Mouse (Mus musculus) erythroid progenitor cell, adult 5-6 weeks (primary cell): ENCODE data around the gene Tmem132c. TPM values are rescaled to one million over a fixed set of nuclear protein-coding genes. Genes with fewer than 3 reads are reported as not detected.

Experiments used
- ATAC-seq: replicated peaks from 2 replicates; pipeline ENCODE4 v1.8.0; 2016; ENCODE audit warnings: moderate number of reproducible peaks, mild to moderate bottlenecking, moderate TSS enrichment, inconsistent platforms; ENCODE audit not compliant: poor library complexity, low FRiP score, severe bottlenecking
- total RNA-seq, 2 experiments: library from RNA; stranded (forward) in 1 of 2; stranded (reverse) in 1 of 2; fragments of 150-400 nt in 1 of 2; fragments of 186-747, 209-891 nt in 1 of 2; gene quantifications; 2 replicates each; pipeline versions ENCODE4 v1.2.3 to v1.2.4; 2015 to 2017; ENCODE audit warnings: low replicate concordance in 2 of 2

Tmem132c gene
- total RNA-seq (2015; ENCODE audit: low replicate concordance) (not detected in 2 replicates), total RNA-seq (2017; ENCODE audit: low replicate concordance) (not detected in 2 replicates)

DNA sequence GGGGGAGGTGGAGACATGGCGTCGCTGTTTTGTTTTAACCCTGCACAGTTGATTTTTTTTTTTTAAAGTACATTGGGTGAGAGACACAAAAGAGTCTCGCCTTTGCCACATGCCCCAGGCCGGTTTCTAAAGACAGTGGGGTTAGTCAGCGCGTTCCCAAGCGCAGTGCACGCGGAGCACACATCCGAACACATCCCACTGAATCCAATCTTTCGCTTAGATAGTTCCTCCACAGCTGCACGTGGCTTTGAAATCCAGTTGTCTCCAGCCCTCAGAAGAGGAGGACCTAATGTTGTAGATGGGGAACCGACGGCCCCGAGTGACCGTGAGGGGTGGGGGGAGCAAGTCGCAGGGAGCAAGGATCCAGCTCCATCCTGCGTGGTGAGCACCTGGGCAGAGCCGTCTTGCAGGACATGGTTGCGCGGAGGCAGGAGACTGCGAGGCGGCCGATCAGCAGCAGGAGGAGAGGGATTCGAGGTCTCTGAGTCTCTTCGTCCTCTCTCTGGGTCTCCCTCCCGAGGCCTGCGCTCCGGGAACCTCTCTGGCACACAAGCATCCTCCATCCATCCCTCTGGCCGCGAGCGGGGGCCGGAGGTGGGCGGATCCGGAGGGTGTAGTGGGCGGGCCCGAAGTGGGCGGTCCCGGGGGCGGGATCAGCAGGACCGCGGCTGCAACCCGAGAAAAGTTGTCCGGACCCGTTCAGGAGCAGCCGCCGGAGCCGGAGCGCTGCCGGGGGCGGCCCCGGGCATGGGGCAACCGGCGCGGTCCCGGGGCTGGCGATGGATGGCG is at the start of gene Tmem132c:
Gene Tmem132c (plus strand): TSS at position 673 of the 789 bp plus-strand sequence.
- ATAC-seq: no peak

DNA sequence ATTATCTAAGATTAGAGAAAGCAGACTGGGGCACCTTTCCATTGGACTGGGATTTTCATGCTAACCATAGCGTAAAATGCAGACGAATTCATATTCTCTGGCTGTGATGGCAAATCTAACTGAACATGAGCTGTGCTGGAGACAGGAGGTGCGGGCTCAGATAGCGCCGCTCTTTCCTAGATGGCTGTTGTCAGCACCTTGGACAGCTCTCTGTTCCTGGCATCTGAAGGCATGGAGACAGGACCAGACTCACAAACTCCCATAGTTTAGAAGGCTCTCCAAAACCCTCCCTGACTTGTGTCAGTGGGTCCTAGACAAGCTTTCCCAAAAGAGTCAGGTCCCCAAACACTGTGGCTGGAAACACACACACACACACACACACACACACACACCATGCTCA is 49.7 kb upstream of the Tmem132c start:
- no peak for ATAC-seq

GRCm38 (mm10) chr5:127198850-127199249 is 42.8 kb upstream of the Tmem132c start:
- no peak for ATAC-seq

GRCm38 (mm10) chr5:127204881-127205280 is 36.7 kb upstream of the Tmem132c start:
- ATAC-seq: no peak

- no peak for ATAC-seq
These were observed 25.2 kb upstream of the Tmem132c start for GRCm38 (mm10) chr5:127216389-127216788.

DNA sequence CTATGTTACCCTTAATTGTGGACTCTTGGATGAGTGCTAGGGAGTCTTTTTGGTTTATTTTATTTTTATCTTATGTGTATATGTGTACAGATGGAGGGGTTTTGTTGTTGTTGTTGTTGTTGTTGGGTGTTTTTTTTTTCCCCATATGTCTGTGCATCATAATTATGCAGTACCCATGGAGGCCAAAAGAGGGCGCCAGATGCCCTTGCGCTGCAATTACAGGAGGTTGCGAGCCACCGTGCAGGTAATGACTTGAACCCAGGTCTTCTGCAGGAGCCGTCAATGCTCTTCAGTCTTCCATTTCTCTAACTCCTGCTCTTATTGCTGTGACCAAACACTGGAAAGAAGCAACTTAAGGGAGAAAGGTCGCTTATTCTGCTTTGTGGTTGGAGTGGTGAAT is 23.9 kb upstream of the Tmem132c start:
- no peak for ATAC-seq

GRCm38 (mm10) chr5:127227929-127228595 is 13.5 kb upstream of the Tmem132c start:
- no peak for ATAC-seq

DNA sequence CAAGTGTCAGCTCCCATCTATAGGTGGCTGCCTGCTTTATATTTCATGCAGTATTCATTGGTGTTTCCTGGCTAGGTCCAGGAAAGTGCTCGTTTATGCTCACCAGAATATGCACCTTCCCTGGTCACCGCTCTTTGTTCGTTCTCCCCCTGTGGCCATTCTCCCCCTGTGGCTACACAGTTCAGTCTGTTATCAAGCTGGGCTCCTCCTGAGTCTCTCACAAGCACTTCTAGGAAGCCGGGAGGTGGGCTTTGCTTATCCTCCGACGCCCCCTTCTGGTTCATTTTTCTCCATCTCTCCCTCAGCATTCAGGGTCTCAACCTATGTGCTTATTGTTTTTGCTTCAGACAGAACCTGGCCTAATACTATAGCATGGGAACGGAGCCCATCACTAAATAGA is 6.9 kb upstream of the Tmem132c start:
- ATAC-seq: no peak

DNA sequence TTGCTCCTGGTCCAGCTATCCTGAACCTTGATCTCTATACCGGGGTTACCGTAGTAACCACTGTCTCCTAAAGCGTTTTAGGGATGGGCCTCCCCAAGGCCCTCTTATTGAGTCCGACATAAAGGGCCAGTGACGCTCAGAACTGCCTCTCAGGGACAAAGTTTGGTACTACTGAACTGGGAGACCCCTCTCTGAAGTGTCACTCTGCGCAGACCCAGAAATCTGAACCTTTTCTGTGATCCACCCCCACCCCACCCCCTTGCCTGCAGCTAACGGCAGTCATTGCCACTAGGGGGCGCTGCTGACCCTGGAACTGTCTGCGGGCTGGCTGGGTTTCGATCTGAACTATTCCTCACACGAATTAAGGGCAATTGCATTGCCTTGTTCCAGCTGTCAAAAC is 6.4 kb upstream of the Tmem132c start:
- ATAC-seq: no peak

GRCm38 (mm10) chr5:127239706-127240105 is 1.9 kb upstream of the Tmem132c start:
- no peak for ATAC-seq

GRCm38 (mm10) chr5:127240646-127241045 is 962 bp upstream of the Tmem132c start:
- ATAC-seq: no peak

DNA sequence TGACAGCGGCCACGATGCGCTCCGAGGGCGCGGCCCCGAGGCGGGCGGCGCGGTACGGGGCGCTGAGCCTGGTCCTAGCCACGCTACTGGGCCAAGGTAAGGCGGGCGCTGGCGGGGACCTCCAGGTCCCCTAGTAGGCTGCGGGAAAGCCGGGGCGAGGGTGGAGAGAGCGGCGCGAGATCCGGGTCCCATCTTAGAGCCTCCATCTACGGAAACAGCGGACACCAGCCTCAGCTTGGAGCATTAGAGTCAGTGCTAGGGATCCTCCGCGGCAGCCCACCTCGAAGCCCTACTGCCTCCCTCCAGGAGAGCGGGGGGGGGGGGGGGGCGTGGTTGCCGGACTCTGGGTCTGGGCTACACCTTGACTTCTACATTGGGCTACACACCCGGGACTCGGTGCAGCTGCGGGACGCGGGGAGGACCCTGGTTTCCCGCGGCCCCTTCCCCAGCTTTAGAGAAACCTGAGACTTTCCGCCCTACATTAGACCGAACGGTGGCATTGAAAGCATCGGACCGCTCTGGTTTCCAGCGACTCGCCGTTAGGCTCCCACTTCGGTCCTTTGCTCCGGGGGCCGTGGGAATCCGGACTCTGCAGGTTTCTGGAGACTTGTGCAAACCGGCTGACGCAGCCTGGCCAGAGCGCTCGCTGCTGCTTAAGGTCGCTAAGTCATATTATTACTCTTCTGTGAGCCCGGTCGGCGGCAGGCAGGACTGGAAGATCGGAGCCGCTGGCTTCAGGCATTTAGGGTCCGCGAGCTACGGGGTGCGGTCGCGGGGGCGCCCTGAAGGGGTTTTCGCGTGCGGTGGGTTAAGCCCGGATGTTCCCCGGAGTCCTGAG is 536 bp downstream of the Tmem132c start:
- ATAC-seq: no peak

DNA sequence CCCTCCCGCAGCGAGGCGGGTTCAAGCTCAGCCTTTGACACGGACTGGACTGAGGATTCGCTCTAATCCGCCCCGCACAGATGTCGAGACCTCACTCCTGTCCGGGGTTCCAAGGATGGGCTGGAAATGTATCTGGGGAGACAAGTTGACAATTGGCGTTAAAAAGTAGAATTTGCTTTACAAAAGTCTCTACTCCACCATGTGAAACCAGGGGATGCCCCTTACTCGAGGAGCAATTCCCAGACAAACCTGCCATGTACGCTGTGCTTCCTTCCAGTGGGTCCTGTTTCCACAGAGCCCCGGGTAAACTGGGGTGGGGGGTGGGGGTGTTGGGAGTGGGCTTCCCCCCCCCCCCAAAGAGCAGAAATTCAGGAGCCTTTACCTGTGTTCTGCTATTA is 1.2 kb downstream of the Tmem132c start:
- ATAC-seq: no peak

GRCm38 (mm10) chr5:127243209-127243608 is 1.6 kb downstream of the Tmem132c start:
- ATAC-seq: no peak

DNA sequence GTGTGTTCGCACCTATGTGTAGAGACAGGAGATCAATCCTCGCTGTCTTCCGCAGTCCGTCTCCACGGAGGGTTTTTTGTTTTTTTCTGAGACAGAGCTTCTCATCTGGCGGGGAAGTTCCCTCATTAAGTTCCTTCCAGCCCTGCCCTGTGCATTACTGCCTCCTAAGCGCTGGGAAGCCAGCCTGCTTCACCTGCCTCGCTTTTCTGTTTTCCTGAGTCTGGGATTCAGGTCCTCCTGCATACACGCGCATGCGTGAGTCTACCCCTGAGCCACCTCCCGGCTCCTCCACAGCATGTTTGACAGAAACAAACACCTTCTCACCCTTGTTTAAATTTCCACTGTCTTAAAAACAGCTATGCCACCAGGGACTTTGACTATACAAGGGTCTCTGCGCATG is 2.0 kb downstream of the Tmem132c start:
- no peak for ATAC-seq

DNA sequence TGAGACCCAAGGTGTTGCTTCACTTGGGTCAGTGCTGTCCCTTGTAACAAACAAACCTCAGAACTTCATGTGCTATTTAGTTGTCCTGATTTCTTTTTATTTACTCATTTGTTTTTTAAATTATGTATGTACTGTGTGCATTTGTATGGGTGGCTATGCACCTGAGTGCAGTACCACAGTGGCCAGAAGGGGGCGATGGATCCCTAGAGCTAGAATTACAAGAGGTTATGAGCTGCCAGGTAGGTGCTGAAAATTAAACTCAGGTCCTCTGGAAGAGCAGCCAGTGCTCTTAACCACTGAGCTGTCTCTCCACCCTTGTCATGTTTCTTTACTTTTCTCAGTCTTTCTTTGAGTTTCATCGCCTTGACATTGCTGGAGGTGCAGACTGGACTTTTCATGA is 11.7 kb downstream of the Tmem132c start:
- no peak for ATAC-seq

DNA sequence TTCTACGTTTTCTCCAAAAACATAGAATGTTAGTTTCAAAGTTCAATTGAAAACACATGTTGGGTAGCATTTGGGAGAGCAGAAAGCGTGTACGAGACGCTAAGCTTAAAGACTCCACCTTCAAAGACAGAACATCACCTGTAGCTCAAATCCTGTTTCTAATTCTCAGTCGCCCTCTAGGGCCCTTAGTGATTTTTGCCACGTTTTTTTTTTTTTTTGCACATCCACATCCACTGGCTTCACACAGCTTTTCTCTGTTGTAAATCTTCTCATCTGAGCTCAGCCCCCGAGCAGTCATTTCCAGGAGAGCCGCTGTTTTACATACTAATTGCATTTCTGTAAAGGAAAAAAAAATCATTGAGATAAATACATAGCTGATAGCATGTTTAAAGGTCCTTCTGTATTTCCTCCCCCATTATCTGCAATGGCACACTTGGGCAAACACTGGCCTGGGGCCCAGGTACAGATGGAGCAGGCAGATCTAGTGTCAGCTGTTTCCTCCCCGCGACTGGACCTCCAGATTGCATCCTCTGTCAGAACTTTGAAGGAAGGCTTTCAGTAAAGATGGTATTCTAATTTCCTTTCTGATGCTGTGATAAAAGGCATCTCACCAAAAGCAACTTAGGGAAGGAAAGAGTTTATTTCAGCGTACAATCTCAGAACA is 15.5 kb downstream of the Tmem132c start:
- no peak for ATAC-seq

DNA sequence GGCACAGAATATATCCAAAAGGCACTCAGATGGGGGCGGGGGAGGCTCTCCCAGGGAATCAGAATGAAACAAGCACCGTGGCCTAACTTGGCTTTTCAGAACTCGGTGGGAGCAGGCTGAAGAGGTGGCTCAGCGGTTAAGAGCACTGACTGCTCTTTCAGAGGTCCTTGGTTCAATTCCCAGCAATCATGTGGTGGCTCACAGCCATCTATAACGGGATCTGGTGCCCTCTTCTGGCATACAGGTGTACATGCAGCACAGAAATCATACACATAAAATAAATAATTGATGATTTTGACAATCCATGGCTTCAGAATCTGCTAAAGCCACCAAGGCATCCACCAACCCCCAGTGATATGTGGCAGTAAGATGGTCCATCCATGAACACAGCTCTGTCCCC is 20.5 kb downstream of the Tmem132c start:
- no peak for ATAC-seq

GRCm38 (mm10) chr5:127271145-127271544 is 29.5 kb downstream of the Tmem132c start:
- no peak for ATAC-seq

GRCm38 (mm10) chr5:127279462-127279861 is 37.9 kb downstream of the Tmem132c start:
- no peak for ATAC-seq
